Mouse (Mus musculus) kidney, embryonic 16.5 days (tissue): ENCODE data around the gene Eif6. TPM values are rescaled to one million over a fixed set of nuclear protein-coding genes. Genes with fewer than 3 reads are reported as not detected.

ENCODE experiments used
- ATAC-seq: fragments of 200-750 bp; cut with Nextera tagmentation; 2 replicates; pipeline ENCODE4 v1.8.0; 2017; ENCODE audit warnings: moderate TSS enrichment; ENCODE audit not compliant: low FRiP score, low TSS enrichment
- H3K27ac ChIP-seq: fragments of 300-500 bp; sonication (generic); 2 replicates; pipeline ENCODE4 v1.5.1; 2014; ENCODE audit warnings: low read length
- H3K27me3 ChIP-seq: fragments of 300-500 bp; sonication (generic); 2 replicates; pipeline ENCODE4 v1.6.1; 2014; ENCODE audit warnings: low read length, control low read depth, mixed read lengths; ENCODE audit not compliant: insufficient read depth
- H3K36me3 ChIP-seq: fragments of 300-500 bp; sonication (generic); 2 replicates; pipeline ENCODE4 v1.6.1; 2014; ENCODE audit warnings: low read length, control low read depth, mixed read lengths; ENCODE audit not compliant: insufficient read depth
- H3K4me1 ChIP-seq: fragments of 300-500 bp; sonication (generic); 2 replicates; pipeline ENCODE4 v1.6.1; 2014; ENCODE audit warnings: low read length, control low read depth, mixed read lengths; ENCODE audit not compliant: insufficient read depth
- H3K4me2 ChIP-seq: fragments of 300-500 bp; sonication (generic); replicated peaks from 2 replicates; pipeline ENCODE4 v1.6.1; 2014; ENCODE audit warnings: low read depth, low read length
- H3K4me3 ChIP-seq: fragments of 300-500 bp; sonication (generic); 2 replicates; pipeline ENCODE4 v1.5.1; 2014; ENCODE audit warnings: mild to moderate bottlenecking, low read length
- H3K9ac ChIP-seq: fragments of 300-500 bp; sonication (generic); replicated peaks from 2 replicates; pipeline ENCODE4 v1.6.1; 2014; ENCODE audit warnings: low read length
- H3K9me3 ChIP-seq: fragments of 300-500 bp; sonication (generic); 2 replicates; pipeline ENCODE4 v1.6.1; 2016; ENCODE audit warnings: low read length, control low read depth
- WGBS: fragments of 180-500 bp; shearing (Covaris S2); extraction: QIAGEN DNeasy Blood & Tissue Kit; methylation state at CpG from one replicate; pipeline ENCODE4 v1.1.7; 2014; 5-methylcytosine and 5-hydroxymethylcytosine counted together
- polyA plus RNA-seq: library from polyadenylated mRNA; unstranded; fragments of >200 nt; fragmentation: Nextera tagmentation; extraction: Ambion mirVana; gene quantifications from 2 replicates; pipeline ENCODE4 v1.2.1, GENCODE M21; 2015

Gene Eif6
- polyA plus RNA-seq, 1 experiment from 2014 or later, result 233 TPM

DNA sequence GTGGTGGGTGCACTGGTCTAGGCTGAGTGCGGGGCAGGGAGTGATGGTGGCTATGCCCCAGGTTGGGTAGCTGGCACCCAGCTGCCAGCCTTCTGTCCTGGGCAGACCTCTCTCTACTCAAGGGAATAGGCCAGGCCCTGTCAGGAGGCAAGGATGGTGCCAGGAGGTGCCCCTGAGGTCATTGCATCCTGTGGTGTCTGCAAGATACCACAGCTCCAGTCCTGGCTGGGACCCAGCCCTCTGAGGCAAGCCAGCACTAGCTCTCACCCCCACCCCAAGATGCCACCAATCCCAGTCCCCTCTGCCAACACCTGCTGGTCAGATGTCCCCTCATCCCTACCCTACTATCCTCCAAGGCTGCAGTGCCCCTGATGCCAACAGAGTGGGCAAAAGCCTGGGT, 10.5 kb downstream of the Eif6 start:
- Histone ChIP-seq H3K27ac (no peak overlapping the region), H3K4me2 (no peak overlapping the region), H3K4me3 (no peak overlapping the region), H3K9me3 (no peaks in the 10 kb centered on the region), H3K4me1 (peaks cover 11% of the 10 kb centered on the region), H3K27me3 (no peaks in the 10 kb centered on the region), H3K36me3 (peaks cover 13% of the 10 kb centered on the region), H3K9ac (no peak overlapping the region)
- 100% methylated on average over 1 of the region's 1 CpGs for WGBS
- no peak for ATAC-seq

- H3K4me3 ChIP-seq, result no peak overlapping the region
- WGBS, result 18% methylated on average over 5 of the region's 5 CpGs
- H3K9me3 ChIP-seq, result no peaks in the 10 kb centered on the region
- H3K27me3 ChIP-seq, result no peaks in the 10 kb centered on the region
- no peaks in the 10 kb centered on the region for H3K36me3 ChIP-seq
- H3K9ac ChIP-seq, result no peak overlapping the region
- no peak overlapping the region for H3K27ac ChIP-seq
- ATAC-seq, result no peak
- H3K4me1 ChIP-seq, result peaks cover 11% of the 10 kb centered on the region
- no peak overlapping the region for H3K4me2 ChIP-seq
Observed at GRCm38 (mm10) chr2:155814829-155815228, 11.9 kb downstream of the Eif6 start.

GRCm38 (mm10) chr2:155812637-155813036, 14.1 kb downstream of the Eif6 start:
- H3K27me3 ChIP-seq, result no peaks in the 10 kb centered on the region
- H3K36me3 ChIP-seq, result no peaks in the 10 kb centered on the region
- H3K4me2 ChIP-seq, result no peak overlapping the region
- H3K9ac ChIP-seq, result no peak overlapping the region
- H3K4me3 ChIP-seq, result no peak overlapping the region
- ATAC-seq, result no peak
- H3K4me1 ChIP-seq, result no peaks in the 10 kb centered on the region
- no peaks in the 10 kb centered on the region for H3K9me3 ChIP-seq
- H3K27ac ChIP-seq, result no peak overlapping the region
- 80% methylated on average over 4 of the region's 4 CpGs for WGBS

DNA sequence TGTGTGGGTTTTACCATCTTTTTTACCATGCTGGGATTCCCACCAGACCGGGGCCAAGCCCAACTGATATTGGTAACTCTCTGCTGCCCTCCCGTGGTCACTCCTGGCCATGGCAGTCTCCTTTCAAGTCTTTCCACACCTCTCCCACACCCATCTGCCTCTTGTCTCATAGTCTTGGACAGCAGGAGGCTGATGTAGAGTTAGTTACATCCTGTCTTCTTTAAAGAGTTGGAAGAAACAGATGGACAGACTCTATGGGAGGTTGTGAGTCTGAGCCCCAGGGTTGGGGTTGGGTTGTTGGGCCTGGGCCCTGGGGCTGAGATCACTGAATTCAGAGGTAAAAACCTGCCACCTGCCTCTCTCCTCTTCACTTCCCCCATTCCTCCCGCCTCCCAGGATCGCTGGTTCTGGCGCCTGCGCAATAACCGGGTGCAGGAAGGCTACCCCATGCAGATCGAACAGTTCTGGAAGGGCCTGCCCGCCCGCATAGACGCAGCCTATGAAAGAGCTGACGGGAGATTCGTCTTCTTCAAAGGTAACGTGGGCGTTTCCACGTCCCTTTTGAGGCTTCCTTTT, 14.8 kb downstream of the Eif6 start:
- H3K9ac ChIP-seq, result no peak overlapping the region
- H3K4me2 ChIP-seq, result no peak overlapping the region
- H3K9me3 ChIP-seq, result no peaks in the 10 kb centered on the region
- no peaks in the 10 kb centered on the region for H3K27me3 ChIP-seq
- H3K4me3 ChIP-seq, result no peak overlapping the region
- no peaks in the 10 kb centered on the region for H3K36me3 ChIP-seq
- H3K4me1 ChIP-seq, result no peaks in the 10 kb centered on the region
- no peak for ATAC-seq
- WGBS, result 37% methylated on average over 16 of the region's 16 CpGs
- H3K27ac ChIP-seq, result no peak overlapping the region

DNA sequence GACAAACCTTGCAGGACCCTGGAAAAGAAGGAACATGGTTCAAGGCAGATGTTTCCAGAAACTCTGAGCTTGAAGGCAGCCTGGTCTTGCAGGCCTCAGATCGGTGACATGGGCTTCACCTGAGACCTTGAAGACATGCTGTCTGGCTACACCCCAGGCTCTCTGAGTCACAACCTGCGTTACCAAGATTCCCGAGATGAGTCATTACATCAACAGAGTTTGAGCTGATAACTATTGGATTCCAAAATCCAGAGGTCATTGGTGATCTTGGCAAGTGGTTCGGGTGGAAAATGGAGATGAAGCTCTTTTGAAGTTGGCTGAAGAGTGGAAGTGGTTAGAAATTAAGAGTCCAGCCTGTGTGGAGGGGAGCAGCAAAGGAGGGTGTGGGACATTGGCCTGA, 17.1 kb downstream of the Eif6 start:
- ATAC-seq, result no peak
- WGBS, result 91% methylated on average over 4 of the region's 4 CpGs
- no peaks in the 10 kb centered on the region for H3K9me3 ChIP-seq
- H3K4me1 ChIP-seq, result no peaks in the 10 kb centered on the region
- no peak overlapping the region for H3K4me3 ChIP-seq
- no peak overlapping the region for H3K4me2 ChIP-seq
- H3K27ac ChIP-seq, result no peak overlapping the region
- H3K27me3 ChIP-seq, result no peaks in the 10 kb centered on the region
- H3K36me3 ChIP-seq, result no peaks in the 10 kb centered on the region
- no peak overlapping the region for H3K9ac ChIP-seq

DNA sequence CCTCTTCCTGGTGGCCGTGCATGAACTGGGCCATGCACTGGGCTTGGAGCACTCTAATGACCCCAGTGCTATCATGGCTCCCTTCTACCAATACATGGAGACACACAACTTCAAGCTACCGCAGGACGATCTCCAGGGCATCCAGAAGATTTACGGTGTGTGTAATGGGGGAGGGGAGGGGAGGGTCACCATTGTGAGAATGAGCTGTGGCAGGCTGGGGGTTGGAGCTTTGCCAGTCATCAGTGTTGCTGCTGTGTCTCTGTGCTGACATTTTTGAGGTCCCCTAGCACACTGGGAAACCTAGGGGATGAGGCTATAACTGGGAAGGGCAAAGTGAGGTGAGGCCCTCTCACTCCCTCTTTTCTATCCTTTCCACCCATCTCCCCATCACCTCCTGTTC, 19.3 kb downstream of the Eif6 start:
- 38% methylated on average over 4 of the region's 4 CpGs for WGBS
- no peak for ATAC-seq
- H3K36me3 ChIP-seq, result no peaks in the 10 kb centered on the region
- H3K4me2 ChIP-seq, result no peak overlapping the region
- no peaks in the 10 kb centered on the region for H3K4me1 ChIP-seq
- no peak overlapping the region for H3K9ac ChIP-seq
- no peak overlapping the region for H3K4me3 ChIP-seq
- no peak overlapping the region for H3K27ac ChIP-seq
- H3K27me3 ChIP-seq, result no peaks in the 10 kb centered on the region
- H3K9me3 ChIP-seq, result peaks cover 3% of the 10 kb centered on the region; the same call in 1 of the 2 replicates

DNA sequence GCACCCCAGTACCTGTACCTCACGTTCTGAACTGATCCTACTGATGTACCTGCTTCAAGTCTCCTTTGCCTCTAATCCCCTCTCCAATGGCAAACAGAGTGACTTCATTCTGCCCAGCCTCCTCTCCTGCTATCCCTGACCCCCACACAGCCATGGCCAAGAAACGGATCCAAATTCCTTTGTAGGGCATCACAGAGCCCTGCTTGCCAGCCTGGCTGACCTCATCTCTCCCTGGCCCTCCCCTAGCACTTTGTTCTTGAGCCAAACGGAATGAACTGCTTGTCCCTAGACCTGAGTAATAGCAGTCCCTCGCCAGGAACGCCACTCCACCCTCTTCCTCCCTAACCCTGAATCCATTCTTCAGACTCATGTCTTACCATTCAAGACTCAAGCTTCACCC, 20.2 kb downstream of the Eif6 start:
- Histone ChIP-seq H3K27me3 (no peaks in the 10 kb centered on the region), H3K9ac (no peak overlapping the region), H3K27ac (no peak overlapping the region), H3K4me3 (no peak overlapping the region), H3K4me2 (no peak overlapping the region), H3K36me3 (no peaks in the 10 kb centered on the region), H3K9me3 (peaks cover 3% of the 10 kb centered on the region; the same call in 1 of the 2 replicates), H3K4me1 (no peaks in the 10 kb centered on the region)
- ATAC-seq, result no peak
- 68% methylated on average over 5 of the region's 5 CpGs for WGBS

GRCm38 (mm10) chr2:155805925-155806255, 20.8 kb downstream of the Eif6 start:
- Histone ChIP-seq H3K27ac (no peak overlapping the region), H3K4me1 (no peaks in the 10 kb centered on the region), H3K9me3 (peaks cover 3% of the 10 kb centered on the region; the same call in 1 of the 2 replicates), H3K36me3 (no peaks in the 10 kb centered on the region), H3K4me2 (no peak overlapping the region), H3K9ac (no peak overlapping the region), H3K27me3 (no peaks in the 10 kb centered on the region), H3K4me3 (no peak overlapping the region)
- ATAC-seq, result no peak
- 82% methylated on average over 6 of the region's 6 CpGs for WGBS

- WGBS, result 50% methylated on average over 6 of the region's 6 CpGs
- peaks cover 3% of the 10 kb centered on the region; the same call in 1 of the 2 replicates for H3K9me3 ChIP-seq
- no peak overlapping the region for H3K9ac ChIP-seq
- H3K4me1 ChIP-seq, result no peaks in the 10 kb centered on the region
- H3K27me3 ChIP-seq, result no peaks in the 10 kb centered on the region
- ATAC-seq, result no peak
- no peak overlapping the region for H3K4me2 ChIP-seq
- no peak overlapping the region for H3K4me3 ChIP-seq
- no peak overlapping the region for H3K27ac ChIP-seq
- no peaks in the 10 kb centered on the region for H3K36me3 ChIP-seq
Observed at GRCm38 (mm10) chr2:155805231-155805924, 21.3 kb downstream of the Eif6 start.

DNA sequence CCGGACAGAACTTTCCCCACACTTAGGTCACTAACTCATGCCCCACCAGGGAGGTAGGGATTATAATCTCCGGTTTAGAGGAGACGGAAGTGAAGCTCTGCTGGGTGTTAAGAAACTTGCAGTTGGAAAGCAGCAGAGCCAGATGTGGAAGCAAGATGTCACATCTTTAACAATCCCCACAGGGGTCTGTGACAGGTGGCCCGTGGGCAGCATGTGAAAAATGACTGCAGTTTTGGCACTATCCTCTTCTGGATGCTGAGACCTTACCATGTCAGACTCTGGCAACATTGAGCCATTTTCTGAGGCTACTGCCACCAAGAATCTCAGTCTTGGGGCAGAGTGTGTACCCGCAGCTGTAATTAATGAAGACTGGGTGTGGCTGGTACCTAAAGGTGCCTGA, 22.7 kb downstream of the Eif6 start:
- ATAC-seq, result no peak
- no peaks in the 10 kb centered on the region for H3K36me3 ChIP-seq
- 73% methylated on average over 5 of the region's 5 CpGs for WGBS
- no peaks in the 10 kb centered on the region for H3K4me1 ChIP-seq
- H3K4me3 ChIP-seq, result no peak overlapping the region
- H3K27me3 ChIP-seq, result no peaks in the 10 kb centered on the region
- H3K27ac ChIP-seq, result no peak overlapping the region
- peaks cover 3% of the 10 kb centered on the region; the same call in 1 of the 2 replicates for H3K9me3 ChIP-seq
- no peak overlapping the region for H3K9ac ChIP-seq
- no peak overlapping the region for H3K4me2 ChIP-seq
